ENCODE assay signal across 15 mouse cellular contexts in genomic region chr13:56697171-56697570, GRCm38 (mm10). TPM values are rescaled to one million over a fixed set of nuclear protein-coding genes. Genes with fewer than 3 reads are reported as not detected.
A peak's percentile ranks its signal among the peaks of the same experiment; 100 is the strongest.
DNase-seq lines count a peak whose midpoint lies in the region; ATAC-seq and TF ChIP-seq lines count a peak whose summit lies in the region.
"Had no signal": no experiment of that assay in that cellular context is flagged by ENCODE, and none has a peak within 500 bp of the region (broad histone marks: within the 10 kb centered on the region; RNA-seq: fewer than 3 reads in every experiment).

No protein-coding gene starts in this region.

- no peaks in the 10 kb centered on the region for H3K9me3 ChIP-seq in liver, embryonic 11.5 days (ENCODE audit: control insufficient read depth, low read length)
- H3K9me3 ChIP-seq in liver, embryonic 12.5 days (replicated peaks), result no peaks in the 10 kb centered on the region
- H3K9me3 ChIP-seq in embryonic facial prominence, embryonic 11.5 days (replicated peaks; ENCODE audit: control insufficient read depth, low read length), result no peaks in the 10 kb centered on the region
- no peaks in the 10 kb centered on the region for H3K9me3 ChIP-seq in forebrain, embryonic 13.5 days (replicated peaks)
- H3K9me3 ChIP-seq in liver, postnatal 0 days (ENCODE audit: low read length), result no peaks in the 10 kb centered on the region
- H3K9me3 ChIP-seq: lung, embryonic 15.5 days had no signal

- WGBS in liver, embryonic 11.5 days, result 80% methylated on average over 2 of the region's 2 CpGs
- WGBS in liver, embryonic 12.5 days (ENCODE audit: insufficient replicate concordance), result 72% methylated on average over 2 of the region's 2 CpGs
- 87% methylated on average over 2 of the region's 2 CpGs for WGBS in embryonic facial prominence, embryonic 11.5 days
- WGBS in forebrain, embryonic 13.5 days, result 93% methylated on average over 2 of the region's 2 CpGs
- 85% methylated on average over 2 of the region's 2 CpGs for WGBS in liver, postnatal 0 days (ENCODE audit: insufficient replicate concordance)

- no peak for DNase-seq in liver, embryonic 11.5 days (ENCODE audit: low spot score)
- DNase-seq in embryonic facial prominence, embryonic 11.5 days (ENCODE audit: low spot score), result no peak
- DNase-seq in liver, postnatal 0 days, result no peak
- DNase-seq in lung, postnatal 36 days, result no peak
- DNase-seq in frontal cortex, postnatal 14 days (ENCODE audit: low spot score in 2 of 2), result no peak
- DNase-seq in natural killer cell, adult 2 months (ENCODE audit: low spot score in 2 of 2), result no peak
- DNase-seq: cerebellum, postnatal 14 days; heart, postnatal 14 days; thymus, postnatal 4 days had no signal

- H3K27me3 ChIP-seq in liver, embryonic 11.5 days (replicated peaks; ENCODE audit: control insufficient read depth, insufficient read depth, low read length), result no peaks in the 10 kb centered on the region
- H3K27me3 ChIP-seq in liver, embryonic 12.5 days (replicated peaks), result no peaks in the 10 kb centered on the region
- no peaks in the 10 kb centered on the region for H3K27me3 ChIP-seq in embryonic facial prominence, embryonic 11.5 days (ENCODE audit: control insufficient read depth, insufficient read depth, low read length)
- 0 out of 2 replicates have a peak, but pooled peaks cover 4% of the 10 kb centered on the region for H3K27me3 ChIP-seq in forebrain, embryonic 13.5 days
- no peaks in the 10 kb centered on the region for H3K27me3 ChIP-seq in liver, postnatal 0 days (ENCODE audit: insufficient read depth, low read length)
- H3K27me3 ChIP-seq: lung, embryonic 15.5 days; Patski had no signal

- ATAC-seq in liver, embryonic 11.5 days (replicated peaks; ENCODE audit: low FRiP score), result no peak
- no peak for ATAC-seq in liver, embryonic 12.5 days
- ATAC-seq in embryonic facial prominence, embryonic 11.5 days (replicated peaks; ENCODE audit: insufficient number of reproducible peaks, low FRiP score, low TSS enrichment, low read depth), result no peak
- no peak for ATAC-seq in forebrain, embryonic 13.5 days
- ATAC-seq in liver, postnatal 0 days, result no peak
- ATAC-seq: Patski had no signal

- no peak for TF ChIP-seq EP300 in liver, postnatal 0 days (IDR thresholded peaks at IDR 0.05; ENCODE audit: low read depth)

- H3K4me3 ChIP-seq in liver, embryonic 11.5 days (ENCODE audit: low read depth, low read length), result no peak overlapping the region
- no peak overlapping the region for H3K4me3 ChIP-seq in liver, embryonic 12.5 days
- no peak overlapping the region for H3K4me3 ChIP-seq in embryonic facial prominence, embryonic 11.5 days (ENCODE audit: low read depth, low read length)
- no peak overlapping the region for H3K4me3 ChIP-seq in forebrain, embryonic 13.5 days
- no peak overlapping the region for H3K4me3 ChIP-seq in liver, postnatal 0 days (ENCODE audit: low read depth, low read length)
- H3K4me3 ChIP-seq: lung, embryonic 15.5 days; megakaryocyte, embryonic 14.5 days had no signal

- H3K27ac ChIP-seq in liver, embryonic 11.5 days (ENCODE audit: low read depth, low read length), result peak overlapping the region; percentile 47; the same call in 1 of the 2 replicates
- H3K27ac ChIP-seq in liver, embryonic 12.5 days, result no peak overlapping the region
- peak overlapping the region; percentile 59; the same call in 1 of the 2 replicates for H3K27ac ChIP-seq in embryonic facial prominence, embryonic 11.5 days (replicated peaks; ENCODE audit: low read depth, low read length)
- H3K27ac ChIP-seq in forebrain, embryonic 13.5 days, result peak overlapping the region; percentile 73
- no peak overlapping the region for H3K27ac ChIP-seq in liver, postnatal 0 days (ENCODE audit: low read depth)
- H3K27ac ChIP-seq: kidney, postnatal 0 days had no signal

- no peaks in the 10 kb centered on the region for H3K36me3 ChIP-seq in liver, embryonic 11.5 days (ENCODE audit: control insufficient read depth, insufficient read depth, low read length)
- no peaks in the 10 kb centered on the region for H3K36me3 ChIP-seq in liver, embryonic 12.5 days
- no peaks in the 10 kb centered on the region for H3K36me3 ChIP-seq in embryonic facial prominence, embryonic 11.5 days (replicated peaks; ENCODE audit: control insufficient read depth, insufficient read depth, low read depth, low read length)
- H3K36me3 ChIP-seq in forebrain, embryonic 13.5 days (ENCODE audit: poor library complexity, severe bottlenecking), result no peaks in the 10 kb centered on the region
- no peaks in the 10 kb centered on the region for H3K36me3 ChIP-seq in liver, postnatal 0 days (replicated peaks; ENCODE audit: insufficient read depth, low read length)
- H3K36me3 ChIP-seq: lung, embryonic 15.5 days had no signal

- no peak for TF ChIP-seq CTCF in liver, postnatal 0 days (IDR thresholded peaks at IDR 0.05; ENCODE audit: low read depth)

- no peak overlapping the region for H3K9ac ChIP-seq in liver, embryonic 11.5 days (ENCODE audit: low read depth, low read length)
- no peak overlapping the region for H3K9ac ChIP-seq in liver, embryonic 12.5 days
- H3K9ac ChIP-seq in embryonic facial prominence, embryonic 11.5 days (replicated peaks; ENCODE audit: low read length), result no peak overlapping the region
- no peak overlapping the region for H3K9ac ChIP-seq in forebrain, embryonic 13.5 days
- 0 out of 2 replicates have a peak overlapping the region, but pooled peaks have one; percentile 16 for H3K9ac ChIP-seq in liver, postnatal 0 days (replicated peaks)
- H3K9ac ChIP-seq: lung, embryonic 15.5 days had no signal

- H3K4me2 ChIP-seq in liver, embryonic 11.5 days, result no peak overlapping the region
- H3K4me2 ChIP-seq in liver, embryonic 12.5 days, result no peak overlapping the region
- no peak overlapping the region for H3K4me2 ChIP-seq in embryonic facial prominence, embryonic 11.5 days (ENCODE audit: low read depth, low read length)
- H3K4me2 ChIP-seq in forebrain, embryonic 13.5 days, result no peak overlapping the region
- H3K4me2 ChIP-seq in liver, postnatal 0 days (ENCODE audit: low read depth, low read length), result no peak overlapping the region
- H3K4me2 ChIP-seq: lung, embryonic 15.5 days had no signal

- H3K4me1 ChIP-seq in liver, embryonic 11.5 days (replicated peaks; ENCODE audit: control insufficient read depth, insufficient read depth, low read length), result peaks cover 2% of the 10 kb centered on the region; the same call in 1 of the 2 replicates
- H3K4me1 ChIP-seq in liver, embryonic 12.5 days, result no peaks in the 10 kb centered on the region
- no peaks in the 10 kb centered on the region; the same call in 1 of the 2 replicates for H3K4me1 ChIP-seq in embryonic facial prominence, embryonic 11.5 days (ENCODE audit: control insufficient read depth, insufficient read depth, low read length)
- peaks cover 30% of the 10 kb centered on the region for H3K4me1 ChIP-seq in forebrain, embryonic 13.5 days
- peaks cover 11% of the 10 kb centered on the region for H3K4me1 ChIP-seq in liver, postnatal 0 days (ENCODE audit: insufficient read depth)

RNA-seq across cellular contexts. Expression of gene Smad5, which starts 5.6 kb away (rescaled TPM):
- 16.8 and 18.5 TPM in 2 replicates for polyA plus RNA-seq in liver, embryonic 11.5 days (2014; fragmentation: Nextera tagmentation; extraction: Ambion mirVana)
- polyA plus RNA-seq in liver, embryonic 12.5 days (2016; fragmentation: Nextera tagmentation; extraction: Ambion mirVana), result 7.3 TPM in 2 replicates
- polyA plus RNA-seq in embryonic facial prominence, embryonic 11.5 days (2014; fragmentation: Nextera tagmentation; extraction: Ambion mirVana), result 54.4 and 57.4 TPM in 2 replicates
- polyA plus RNA-seq in forebrain, embryonic 13.5 days (2015; fragmentation: Nextera tagmentation; extraction: Ambion mirVana), result 32.0 and 36.8 TPM in 2 replicates
- 3.5 and 3.8 TPM in 2 replicates for polyA plus RNA-seq in liver, postnatal 0 days (2015; fragmentation: Nextera tagmentation; extraction: Ambion mirVana)

RNA-seq across cellular contexts. Expression of gene Gm45623, which starts 56.5 kb away (rescaled TPM):
- polyA plus RNA-seq in liver, embryonic 11.5 days (2014; fragmentation: Nextera tagmentation; extraction: Ambion mirVana), result not detected in 2 replicates
- polyA plus RNA-seq in liver, embryonic 12.5 days (2016; fragmentation: Nextera tagmentation; extraction: Ambion mirVana), result not detected in 2 replicates
- polyA plus RNA-seq in embryonic facial prominence, embryonic 11.5 days (2014; fragmentation: Nextera tagmentation; extraction: Ambion mirVana), result 0.38 TPM in 1 of 2 replicates, not detected in the other
- 0.37 and 0.55 TPM in 2 replicates for polyA plus RNA-seq in forebrain, embryonic 13.5 days (2015; fragmentation: Nextera tagmentation; extraction: Ambion mirVana)
- not detected in 2 replicates for polyA plus RNA-seq in liver, postnatal 0 days (2015; fragmentation: Nextera tagmentation; extraction: Ambion mirVana)
- polyA plus RNA-seq: kidney, postnatal 0 days; Patski had no signal

Comparison
In these comparisons a context has a peak if more than half of its experiments do, and no peak if none do; other contexts are left out.
1. H3K27ac ChIP-seq: peak in liver, embryonic 11.5 days (single experiment), embryonic facial prominence, embryonic 11.5 days (single experiment) and forebrain, embryonic 13.5 days (single experiment); none in liver, embryonic 12.5 days (single experiment) and liver, postnatal 0 days (single experiment).